Mouse (Mus musculus): ENCODE measurements at regions not wholly inside any gene's neighbourhood (a gene's known extent, or its start where the extent isn't known, plus 50 kb on each side); places are given as distances from the start of the nearest gene placed in this dataset.

DNA sequence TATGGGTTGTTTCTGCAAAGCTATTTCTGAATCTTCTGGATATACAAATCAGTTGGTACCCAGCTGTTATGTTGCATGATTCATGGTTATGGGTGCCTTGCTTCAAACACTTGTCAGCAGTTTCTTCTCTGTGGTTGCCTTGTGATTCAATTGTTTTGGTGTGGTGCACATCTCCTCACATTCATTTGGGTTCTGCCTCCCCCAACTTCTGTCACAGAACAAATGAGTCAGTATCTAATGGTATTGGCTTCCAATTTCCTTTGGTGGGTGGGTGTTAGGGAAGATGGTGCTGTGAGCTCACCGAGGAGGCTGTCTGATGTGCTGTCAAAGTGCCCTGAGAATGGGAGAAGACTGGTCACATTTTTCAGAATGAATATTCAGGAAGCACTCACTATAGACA lies 87.9 kb downstream of the Cypt15 start:
- peak; percentile 11 for DNase-seq (ENCODE audit: low spot score)

Measured in layer of hippocampus, adult 11-12 months (tissue).